Mouse (Mus musculus): ENCODE data around the gene Tln2. TPM values are rescaled to one million over a fixed set of nuclear protein-coding genes. Genes with fewer than 3 reads are reported as not detected.

Tln2 gene
- 4.1 and 5.0 TPM in 2 replicates for polyA plus RNA-seq (2015; fragmentation: Nextera tagmentation; extraction: Ambion mirVana)

DNA sequence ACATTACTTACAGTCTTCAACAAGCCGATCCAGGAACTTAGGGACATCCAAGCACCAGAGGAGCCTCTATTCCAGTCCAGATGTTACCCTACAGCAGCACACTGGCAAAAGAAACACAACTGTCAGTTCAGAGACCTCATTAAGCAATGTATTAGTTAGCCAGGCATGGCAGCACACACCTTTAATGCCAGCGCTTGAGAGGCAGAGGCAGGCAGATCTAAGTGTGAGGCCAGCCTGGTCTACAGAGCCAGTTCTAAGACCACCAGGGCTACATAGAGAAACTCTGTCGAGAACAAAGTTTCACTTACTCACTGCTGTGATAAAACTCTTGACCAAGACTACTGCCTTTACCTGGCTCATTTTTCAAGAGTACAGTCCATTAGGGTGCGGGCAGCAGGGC lies at the start of gene Tln2:
Tln2 (minus strand) TSS at position 101 of the 400 bp plus-strand sequence.
- no peak within 1 kb of the TSS for H3K9ac ChIP-seq
- H3K4me1 ChIP-seq (replicated peaks): no peaks in the 10 kb centered on the region
- no peaks in the 10 kb centered on the region for H3K27me3 ChIP-seq
- ATAC-seq (ENCODE audit: low read depth) (no peak), DNase-seq (no peak)
- H3K36me3 ChIP-seq: no peaks in the 10 kb centered on the region
- H3K27ac ChIP-seq: no peak within 1 kb of the TSS
- H3K4me2 ChIP-seq: no peak within 1 kb of the TSS
- WGBS (ENCODE audit: insufficient replicate concordance): 64% methylated on average over 4 of the region's 4 CpGs
- H3K9me3 ChIP-seq (replicated peaks): no peaks in the 10 kb centered on the region
- H3K4me3 ChIP-seq (replicated peaks): no peak within 1 kb of the TSS

DNA sequence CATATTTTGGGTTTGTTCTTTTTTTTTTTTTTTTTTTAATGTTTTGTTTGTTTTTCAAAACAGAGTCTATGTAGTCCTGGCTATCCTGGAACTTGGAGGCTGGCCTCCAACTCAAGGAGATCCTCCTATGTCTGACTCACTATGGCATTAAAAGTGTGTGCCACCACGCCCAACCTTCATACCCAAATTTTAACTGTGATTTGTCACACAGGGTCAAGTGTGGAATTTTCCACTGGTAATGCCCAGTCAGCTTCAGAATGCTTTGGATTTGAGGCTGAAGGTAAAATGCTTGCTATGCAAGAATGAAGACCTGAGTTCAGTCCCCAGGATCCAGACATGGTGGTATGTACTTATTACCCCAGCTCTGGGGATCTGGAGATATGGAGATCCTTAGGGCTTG lies 49.7 kb upstream of the Tln2 start:
- no peak overlapping the region for H3K4me3 ChIP-seq (replicated peaks)
- H3K4me2 ChIP-seq: no peak overlapping the region
- no peak overlapping the region for H3K9ac ChIP-seq
- no peaks in the 10 kb centered on the region for H3K4me1 ChIP-seq (replicated peaks)
- no peaks in the 10 kb centered on the region for H3K36me3 ChIP-seq
- H3K27me3 ChIP-seq: no peaks in the 10 kb centered on the region
- H3K27ac ChIP-seq: no peak overlapping the region
- DNase-seq (no peak), ATAC-seq (ENCODE audit: low read depth) (no peak)
- 55% methylated on average over 1 of the region's 1 CpGs for WGBS (ENCODE audit: insufficient replicate concordance)
- no peaks in the 10 kb centered on the region for H3K9me3 ChIP-seq (replicated peaks)

DNA sequence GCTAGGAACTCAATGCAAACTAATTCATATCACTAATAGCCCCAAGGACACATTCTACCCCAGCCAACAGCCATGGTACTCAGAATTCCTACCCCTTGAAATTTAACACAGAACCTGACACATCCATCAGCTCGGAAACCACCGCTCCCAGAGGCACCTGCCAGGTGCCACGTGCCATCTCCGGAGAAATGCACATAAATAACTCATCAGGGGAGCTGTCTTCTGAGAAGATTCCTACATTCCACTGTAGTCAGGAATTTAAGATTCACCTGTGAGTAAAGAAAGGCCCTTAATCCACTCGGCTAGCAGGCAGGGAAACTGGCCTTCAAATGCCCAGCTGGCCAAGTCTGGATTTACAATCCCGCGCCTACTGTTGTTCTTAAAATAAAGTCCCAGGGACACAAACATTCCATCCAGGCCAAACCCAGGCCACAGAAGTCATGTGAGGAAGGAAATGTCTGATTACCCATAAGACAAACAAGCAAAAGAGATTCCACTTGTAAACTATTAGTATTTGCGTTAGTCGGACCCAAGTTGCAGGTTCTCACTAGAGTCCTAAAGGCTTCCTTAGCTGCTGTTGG lies 48.4 kb upstream of the Tln2 start:
- Histone ChIP-seq H3K27ac (no peak overlapping the region), H3K9ac (no peak overlapping the region), H3K9me3 (replicated peaks) (no peaks in the 10 kb centered on the region), H3K4me3 (replicated peaks) (no peak overlapping the region), H3K4me2 (no peak overlapping the region), H3K4me1 (replicated peaks) (no peaks in the 10 kb centered on the region), H3K27me3 (no peaks in the 10 kb centered on the region), H3K36me3 (no peaks in the 10 kb centered on the region)
- WGBS (ENCODE audit: insufficient replicate concordance): 80% methylated on average over 9 of the region's 9 CpGs
- DNase-seq (no peak), ATAC-seq (ENCODE audit: low read depth) (no peak)

DNA sequence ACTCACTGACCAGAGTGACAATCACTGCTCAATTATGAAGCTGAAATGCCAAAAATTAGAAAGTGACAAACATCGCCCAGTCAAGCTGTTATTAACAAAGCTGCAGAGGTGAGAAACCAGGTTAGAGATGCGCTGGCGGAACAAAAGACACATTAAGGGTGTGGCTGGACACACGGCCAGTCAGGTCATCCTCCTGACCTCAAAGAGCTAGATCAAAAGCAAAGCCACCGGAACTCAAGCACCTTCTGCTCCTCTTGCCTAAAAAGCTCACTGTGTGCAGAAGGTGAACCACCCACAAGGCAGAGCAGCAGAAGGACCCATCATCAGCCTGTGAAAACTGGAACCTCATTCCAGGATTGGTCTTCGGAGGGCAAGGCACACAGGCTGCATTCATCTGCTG lies 47.8 kb upstream of the Tln2 start:
- ATAC-seq (ENCODE audit: low read depth): no peak
- Histone ChIP-seq H3K4me1 (replicated peaks) (no peaks in the 10 kb centered on the region), H3K4me2 (no peak overlapping the region), H3K27ac (no peak overlapping the region), H3K27me3 (no peaks in the 10 kb centered on the region), H3K9ac (no peak overlapping the region), H3K36me3 (no peaks in the 10 kb centered on the region), H3K9me3 (replicated peaks) (no peaks in the 10 kb centered on the region), H3K4me3 (replicated peaks) (no peak overlapping the region)
- WGBS (ENCODE audit: insufficient replicate concordance): 66% methylated on average over 6 of the region's 6 CpGs
- DNase-seq: no peak

DNA sequence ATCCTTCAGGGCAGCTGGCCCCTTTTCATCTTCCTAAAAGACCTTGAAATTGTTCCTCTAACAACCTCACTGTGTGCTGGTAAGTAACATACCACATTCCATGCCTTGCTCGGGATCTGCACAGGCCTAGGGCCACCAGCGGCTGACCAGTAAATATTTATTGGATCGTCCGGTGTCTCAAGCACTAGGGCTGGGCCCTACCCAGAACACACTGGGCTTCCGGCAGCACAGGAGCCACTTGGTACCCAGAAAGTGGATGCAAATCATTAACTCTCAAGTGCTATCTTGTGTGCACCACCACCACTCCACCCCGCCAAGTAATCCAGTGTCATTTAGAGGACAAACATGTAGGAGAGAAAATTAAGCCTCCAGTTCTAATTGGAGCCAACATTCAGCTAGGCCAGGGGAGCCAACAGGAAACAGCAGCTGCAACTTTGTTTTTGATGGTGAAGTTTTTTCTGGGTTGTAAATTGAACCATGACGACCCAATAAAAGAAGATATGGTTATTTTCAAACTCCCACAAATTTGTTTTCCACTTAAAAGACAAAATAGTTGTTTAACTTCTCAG lies 46.4 kb upstream of the Tln2 start:
- no peaks in the 10 kb centered on the region for H3K9me3 ChIP-seq (replicated peaks)
- DNase-seq (no peak), ATAC-seq (ENCODE audit: low read depth) (no peak)
- H3K27me3 ChIP-seq: no peaks in the 10 kb centered on the region
- H3K27ac ChIP-seq: no peak overlapping the region
- no peak overlapping the region for H3K9ac ChIP-seq
- no peak overlapping the region for H3K4me2 ChIP-seq
- H3K4me3 ChIP-seq (replicated peaks): no peak overlapping the region
- no peaks in the 10 kb centered on the region for H3K4me1 ChIP-seq (replicated peaks)
- WGBS (ENCODE audit: insufficient replicate concordance): 59% methylated on average over 7 of the region's 7 CpGs
- H3K36me3 ChIP-seq: no peaks in the 10 kb centered on the region

- ATAC-seq (ENCODE audit: low read depth) (no peak), DNase-seq (no peak)
- Histone ChIP-seq H3K27me3 (no peaks in the 10 kb centered on the region), H3K9me3 (replicated peaks) (no peaks in the 10 kb centered on the region), H3K27ac (no peak overlapping the region), H3K36me3 (no peaks in the 10 kb centered on the region), H3K4me3 (replicated peaks) (no peak overlapping the region), H3K9ac (no peak overlapping the region), H3K4me2 (no peak overlapping the region), H3K4me1 (replicated peaks) (no peaks in the 10 kb centered on the region)
These were observed 45.4 kb upstream of the Tln2 start for GRCm38 (mm10) chr9:67604940-67605339.

DNA sequence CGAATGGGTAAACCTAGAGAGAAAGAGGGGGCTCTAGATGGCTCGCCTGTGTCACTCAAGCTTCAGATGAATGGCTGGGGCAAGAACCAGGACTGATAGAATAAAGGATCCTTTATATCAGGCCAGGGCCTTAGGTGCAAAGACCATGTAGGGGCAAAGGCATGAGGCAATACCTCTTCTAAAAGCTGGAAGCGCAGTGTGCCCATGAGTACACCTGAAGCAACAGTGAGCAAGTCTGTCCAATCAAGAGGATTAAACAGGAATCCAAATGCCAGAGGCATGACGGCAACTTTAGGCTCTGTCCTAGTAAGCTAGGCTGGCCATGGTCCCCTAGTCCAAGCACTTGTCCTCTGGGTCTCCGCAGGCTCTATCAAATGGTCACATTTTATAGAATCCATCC lies 42.8 kb upstream of the Tln2 start:
- DNase-seq: no peak
- Histone ChIP-seq H3K36me3 (no peaks in the 10 kb centered on the region), H3K9me3 (replicated peaks) (no peaks in the 10 kb centered on the region), H3K27me3 (no peaks in the 10 kb centered on the region), H3K4me1 (replicated peaks) (no peaks in the 10 kb centered on the region), H3K27ac (no peak overlapping the region), H3K4me2 (no peak overlapping the region), H3K4me3 (replicated peaks) (no peak overlapping the region), H3K9ac (no peak overlapping the region)
- WGBS (ENCODE audit: insufficient replicate concordance): 72% methylated on average over 5 of the region's 5 CpGs
- no peak for ATAC-seq (ENCODE audit: low read depth)

GRCm38 (mm10) chr9:67595221-67595620 lies 35.7 kb upstream of the Tln2 start:
- Histone ChIP-seq H3K4me2 (no peak overlapping the region), H3K9me3 (replicated peaks) (no peaks in the 10 kb centered on the region), H3K9ac (no peak overlapping the region), H3K4me1 (replicated peaks) (no peaks in the 10 kb centered on the region), H3K27me3 (no peaks in the 10 kb centered on the region), H3K4me3 (replicated peaks) (no peak overlapping the region), H3K36me3 (0 out of 2 replicates have a peak, but pooled peaks cover 3% of the 10 kb centered on the region), H3K27ac (no peak overlapping the region)
- ATAC-seq (ENCODE audit: low read depth) (no peak), DNase-seq (no peak)
- 70% methylated on average over 5 of the region's 5 CpGs for WGBS (ENCODE audit: insufficient replicate concordance)

GRCm38 (mm10) chr9:67593469-67594141 lies 34.1 kb upstream of the Tln2 start:
- H3K4me2 ChIP-seq: no peak overlapping the region
- no peak overlapping the region for H3K4me3 ChIP-seq (replicated peaks)
- ATAC-seq (ENCODE audit: low read depth) (no peak), DNase-seq (no peak)
- no peaks in the 10 kb centered on the region for H3K4me1 ChIP-seq (replicated peaks)
- 81% methylated on average over 9 of the region's 9 CpGs for WGBS (ENCODE audit: insufficient replicate concordance)
- no peaks in the 10 kb centered on the region for H3K27me3 ChIP-seq
- H3K36me3 ChIP-seq: 0 out of 2 replicates have a peak, but pooled peaks cover 3% of the 10 kb centered on the region
- H3K9ac ChIP-seq: no peak overlapping the region
- H3K27ac ChIP-seq: no peak overlapping the region
- H3K9me3 ChIP-seq (replicated peaks): no peaks in the 10 kb centered on the region

- WGBS (ENCODE audit: insufficient replicate concordance): 55% methylated on average over 5 of the region's 5 CpGs
- DNase-seq: no peak
- no peak for ATAC-seq (ENCODE audit: low read depth)
- no peak overlapping the region for H3K4me2 ChIP-seq
- 0 out of 2 replicates have a peak, but pooled peaks cover 3% of the 10 kb centered on the region for H3K36me3 ChIP-seq
- no peaks in the 10 kb centered on the region for H3K9me3 ChIP-seq (replicated peaks)
- H3K4me1 ChIP-seq (replicated peaks): no peaks in the 10 kb centered on the region
- H3K27me3 ChIP-seq: no peaks in the 10 kb centered on the region
- no peak overlapping the region for H3K9ac ChIP-seq
- no peak overlapping the region for H3K27ac ChIP-seq
- no peak overlapping the region for H3K4me3 ChIP-seq (replicated peaks)
These were observed 33.2 kb upstream of the Tln2 start for GRCm38 (mm10) chr9:67592726-67593125.

DNA sequence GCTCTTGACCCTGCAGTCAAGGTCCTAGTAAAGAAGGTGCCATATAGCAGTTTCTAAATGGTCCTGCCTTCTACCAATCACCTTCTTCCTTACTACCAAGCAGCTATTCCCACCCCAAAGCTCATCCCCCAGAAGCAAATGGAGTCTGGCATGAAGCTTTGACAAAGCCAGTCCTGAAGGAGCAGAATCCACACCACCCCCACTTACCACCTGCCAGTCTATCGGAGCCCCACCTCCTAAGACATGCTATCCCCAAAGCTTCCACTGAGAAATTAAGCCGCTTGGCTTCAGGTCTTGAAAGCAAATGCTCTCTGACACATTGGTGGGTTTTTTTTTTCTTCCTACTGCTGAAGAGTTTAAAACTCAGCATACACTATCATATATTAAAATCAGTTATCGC lies 27.6 kb upstream of the Tln2 start:
- Histone ChIP-seq H3K4me3 (replicated peaks) (no peak overlapping the region), H3K27me3 (no peaks in the 10 kb centered on the region), H3K4me1 (replicated peaks) (no peaks in the 10 kb centered on the region), H3K36me3 (no peaks in the 10 kb centered on the region), H3K4me2 (no peak overlapping the region), H3K9me3 (replicated peaks) (no peaks in the 10 kb centered on the region), H3K9ac (no peak overlapping the region), H3K27ac (no peak overlapping the region)
- no peak for ATAC-seq (ENCODE audit: low read depth)
- DNase-seq: no peak
- 65% methylated on average over 3 of the region's 3 CpGs for WGBS (ENCODE audit: insufficient replicate concordance)

DNA sequence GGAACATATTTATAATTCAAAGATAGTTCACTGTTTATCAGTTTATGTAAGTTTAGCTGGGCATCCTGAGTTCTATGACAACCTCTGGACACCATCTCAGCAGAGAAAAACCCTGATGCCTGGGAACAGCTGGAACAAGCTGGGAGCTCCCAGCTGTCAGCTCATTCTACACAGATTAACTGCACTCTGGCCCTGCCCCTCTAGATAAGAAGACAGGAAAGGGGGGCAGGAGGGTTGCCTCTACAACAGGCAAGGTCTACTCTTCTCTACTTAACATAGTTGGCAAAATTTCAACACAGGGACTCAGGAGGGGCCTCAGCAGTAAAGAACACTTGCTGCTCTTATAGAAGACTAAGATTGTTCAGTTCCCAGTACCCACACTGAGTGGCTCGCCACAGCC lies 27.0 kb upstream of the Tln2 start:
- no peak overlapping the region for H3K4me2 ChIP-seq
- DNase-seq: no peak
- no peak overlapping the region for H3K9ac ChIP-seq
- no peaks in the 10 kb centered on the region for H3K27me3 ChIP-seq
- no peaks in the 10 kb centered on the region for H3K4me1 ChIP-seq (replicated peaks)
- H3K9me3 ChIP-seq (replicated peaks): no peaks in the 10 kb centered on the region
- WGBS (ENCODE audit: insufficient replicate concordance): 59% methylated on average over 1 of the region's 1 CpGs
- ATAC-seq (ENCODE audit: low read depth): no peak
- no peak overlapping the region for H3K4me3 ChIP-seq (replicated peaks)
- H3K36me3 ChIP-seq: no peaks in the 10 kb centered on the region
- no peak overlapping the region for H3K27ac ChIP-seq

Measured in liver, embryonic 13.5 days (tissue).